Mouse (Mus musculus) intestine, postnatal 0 days (tissue): ENCODE data around the gene Arhgap45. TPM values are rescaled to one million over a fixed set of nuclear protein-coding genes. Genes with fewer than 3 reads are reported as not detected.

Source experiments
- ATAC-seq: fragments of 200-750 bp; cut with Nextera tagmentation; 2 replicates; pipeline ENCODE4 v1.8.0; 2017; ENCODE audit warnings: mild to moderate bottlenecking, moderate TSS enrichment, moderate library complexity
- H3K27ac ChIP-seq: fragments of 300-500 bp; sonication (generic); 2 replicates; pipeline ENCODE4 v1.5.1; 2014; ENCODE audit warnings: mild to moderate bottlenecking, low read depth, low read length, moderate library complexity
- H3K27me3 ChIP-seq: fragments of 300-500 bp; sonication (generic); replicated peaks from 2 replicates; pipeline ENCODE4 v1.6.1; 2014; ENCODE audit warnings: low read length, mixed read lengths; ENCODE audit not compliant: control insufficient read depth, insufficient read depth
- H3K36me3 ChIP-seq: fragments of 300-500 bp; sonication (generic); 2 replicates; pipeline ENCODE4 v1.6.1; 2014; ENCODE audit warnings: mild to moderate bottlenecking, moderate library complexity; ENCODE audit not compliant: control insufficient read depth, insufficient read depth
- H3K4me1 ChIP-seq: fragments of 300-500 bp; sonication (generic); replicated peaks from 2 replicates; pipeline ENCODE4 v1.6.1; 2014; ENCODE audit warnings: antibody characterized with exemption, low read length, mixed read lengths; ENCODE audit not compliant: control insufficient read depth, insufficient read depth
- H3K4me2 ChIP-seq: fragments of 300-500 bp; sonication (generic); replicated peaks from 2 replicates; pipeline ENCODE4 v1.6.1; 2014; ENCODE audit warnings: low read depth, mild to moderate bottlenecking, moderate library complexity
- H3K4me3 ChIP-seq: fragments of 300-500 bp; sonication (generic); 2 replicates; pipeline ENCODE4 v1.5.1; 2014; ENCODE audit warnings: low read depth, low read length
- H3K9ac ChIP-seq: fragments of 300-500 bp; sonication (generic); 2 replicates; pipeline ENCODE4 v1.6.1; 2014; ENCODE audit warnings: mild to moderate bottlenecking, low read depth, low read length
- H3K9me3 ChIP-seq: fragments of 300-500 bp; sonication (generic); 2 replicates; pipeline ENCODE4 v1.6.1; 2016; ENCODE audit warnings: mixed run types; ENCODE audit not compliant: control insufficient read depth
- CTCF ChIP-seq: sonication (generic); IDR thresholded peaks from 2 replicates; pipeline ENCODE4 v1.5.1; 2016; ENCODE audit warnings: low read depth, mild to moderate bottlenecking, control low read depth, antibody characterized with exemption, moderate library complexity
- WGBS: fragments of 180-500 bp; shearing (Covaris S2); extraction: QIAGEN DNeasy Blood & Tissue Kit; methylation state at CpG from one replicate; pipeline ENCODE4 v1.1.7; 2014; 5-methylcytosine and 5-hydroxymethylcytosine counted together
- polyA plus RNA-seq: library from polyadenylated mRNA; unstranded; fragments of >200 nt; fragmentation: Nextera tagmentation; extraction: Ambion mirVana; gene quantifications from 2 replicates; pipeline ENCODE4 v1.2.1, GENCODE M21; 2015

Arhgap45 gene
- polyA plus RNA-seq, 1 experiment from 2014 or later: 1.2 TPM

- no peak for TF ChIP-seq CTCF
- Histone ChIP-seq H3K27me3 (no peaks in the 10 kb centered on the region), H3K4me2 (peak overlapping the region; percentile 88), H3K27ac (peak overlapping the region; percentile 79; the same call in 1 of the 2 replicates), H3K9me3 (no peaks in the 10 kb centered on the region), H3K4me3 (peak overlapping the region; percentile 67), H3K4me1 (no peaks in the 10 kb centered on the region), H3K9ac (peak overlapping the region; percentile 77), H3K36me3 (peaks cover 27% of the 10 kb centered on the region)
- ATAC-seq: no peak
- WGBS: 28% methylated on average over 8 of the region's 8 CpGs
Observed at GRCm38 (mm10) chr10:79989272-79989786, 27.1 kb upstream of the Arhgap45 start.

DNA sequence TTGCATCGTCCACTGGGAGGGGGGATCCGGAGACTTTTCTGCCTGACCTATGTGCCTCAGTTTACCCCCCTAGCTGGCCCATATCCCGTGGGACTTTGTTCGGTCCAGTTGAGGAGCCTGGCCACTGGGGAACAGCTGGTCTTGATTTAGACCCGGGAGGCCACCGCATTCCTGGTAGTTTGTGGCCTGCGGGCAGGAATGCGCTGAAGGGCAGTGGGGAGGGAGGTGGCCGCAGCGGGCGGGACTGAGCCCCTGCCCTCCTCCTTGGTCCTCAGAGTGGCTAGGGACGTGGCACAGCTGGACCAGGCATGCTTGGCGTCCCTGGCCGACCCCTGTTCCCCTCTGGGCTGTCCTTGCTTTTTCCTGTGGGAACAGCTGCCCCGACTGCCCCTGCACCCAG is 26.6 kb upstream of the Arhgap45 start:
- Histone ChIP-seq H3K4me1 (no peaks in the 10 kb centered on the region), H3K4me3 (peak overlapping the region; percentile 67), H3K27me3 (no peaks in the 10 kb centered on the region), H3K36me3 (peaks cover 28% of the 10 kb centered on the region), H3K9me3 (no peaks in the 10 kb centered on the region), H3K4me2 (peak overlapping the region; percentile 88), H3K27ac (no peak overlapping the region; the same call in 1 of the 2 replicates), H3K9ac (peak overlapping the region; percentile 77; the same call in 1 of the 2 replicates)
- TF ChIP-seq CTCF: no peak
- WGBS: 45% methylated on average over 15 of the region's 15 CpGs
- no peak for ATAC-seq

GRCm38 (mm10) chr10:79991099-79991498 is 25.4 kb upstream of the Arhgap45 start:
- H3K9ac ChIP-seq: no peak overlapping the region
- no peaks in the 10 kb centered on the region for H3K9me3 ChIP-seq
- peak overlapping the region; percentile 2; the same call in 1 of the 2 replicates for H3K4me3 ChIP-seq
- no peak overlapping the region for H3K4me2 ChIP-seq
- 73% methylated on average over 12 of the region's 12 CpGs for WGBS
- no peaks in the 10 kb centered on the region for H3K27me3 ChIP-seq
- no peaks in the 10 kb centered on the region for H3K4me1 ChIP-seq
- peaks cover 28% of the 10 kb centered on the region for H3K36me3 ChIP-seq
- ATAC-seq: no peak
- H3K27ac ChIP-seq: no peak overlapping the region
- no peak for TF ChIP-seq CTCF

DNA sequence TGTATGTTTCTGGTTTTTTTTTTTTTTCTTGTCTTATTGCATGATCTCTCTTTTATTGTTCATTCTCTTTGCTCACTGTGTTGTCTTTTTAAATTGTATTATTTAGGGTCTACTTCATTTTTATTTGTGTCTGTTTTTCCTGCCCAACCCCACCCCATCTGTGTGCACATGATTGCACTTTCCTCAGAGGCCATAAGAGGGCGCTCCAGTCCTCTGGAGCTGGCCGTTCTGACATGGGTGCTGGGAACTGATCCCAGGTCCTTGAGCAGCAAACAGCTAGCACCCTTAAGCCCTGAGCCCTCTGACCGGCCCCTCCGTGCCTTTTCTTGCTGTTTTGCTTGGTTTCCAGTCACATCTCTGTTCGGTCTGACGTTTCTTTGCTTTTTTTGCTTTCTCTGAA is 24.9 kb upstream of the Arhgap45 start:
- H3K4me2 ChIP-seq: no peak overlapping the region
- no peaks in the 10 kb centered on the region for H3K27me3 ChIP-seq
- 91% methylated on average over 6 of the region's 6 CpGs for WGBS
- no peak for ATAC-seq
- H3K36me3 ChIP-seq: peaks cover 28% of the 10 kb centered on the region
- no peaks in the 10 kb centered on the region for H3K4me1 ChIP-seq
- peak; percentile 58 for TF ChIP-seq CTCF
- H3K9ac ChIP-seq: no peak overlapping the region
- H3K4me3 ChIP-seq: no peak overlapping the region
- H3K9me3 ChIP-seq: no peaks in the 10 kb centered on the region
- H3K27ac ChIP-seq: no peak overlapping the region

- ATAC-seq: no peak
- no peak overlapping the region for H3K9ac ChIP-seq
- no peak overlapping the region for H3K4me2 ChIP-seq
- no peak for TF ChIP-seq CTCF
- no peak overlapping the region for H3K4me3 ChIP-seq
- no peaks in the 10 kb centered on the region for H3K9me3 ChIP-seq
- H3K36me3 ChIP-seq: peaks cover 28% of the 10 kb centered on the region
- H3K27me3 ChIP-seq: no peaks in the 10 kb centered on the region
- no peaks in the 10 kb centered on the region for H3K4me1 ChIP-seq
- H3K27ac ChIP-seq: no peak overlapping the region
- 65% methylated on average over 16 of the region's 16 CpGs for WGBS
Observed at GRCm38 (mm10) chr10:79994397-79995115, 21.9 kb upstream of the Arhgap45 start.

DNA sequence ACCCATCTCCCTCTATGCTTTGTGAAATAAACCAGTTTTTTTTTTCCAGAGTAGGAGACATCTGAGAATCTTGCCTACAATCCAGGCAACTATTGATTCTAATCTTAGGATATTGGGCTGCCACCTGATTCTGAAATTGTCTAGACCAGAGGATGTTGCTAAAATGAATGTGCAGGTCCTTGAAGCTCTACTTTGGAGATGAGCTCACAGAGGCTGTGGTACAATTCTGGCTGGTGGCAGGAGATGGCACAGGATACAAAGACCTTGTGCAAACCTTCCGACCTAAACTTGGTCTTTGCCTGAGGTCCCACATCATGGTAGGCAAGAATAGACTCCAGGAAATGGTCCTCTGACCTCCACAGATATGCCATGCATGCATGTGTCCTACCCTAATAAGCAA is 20.8 kb upstream of the Arhgap45 start:
- Histone ChIP-seq H3K36me3 (peaks cover 28% of the 10 kb centered on the region), H3K4me1 (no peaks in the 10 kb centered on the region), H3K4me3 (no peak overlapping the region), H3K27ac (no peak overlapping the region), H3K4me2 (no peak overlapping the region), H3K27me3 (no peaks in the 10 kb centered on the region), H3K9me3 (no peaks in the 10 kb centered on the region), H3K9ac (no peak overlapping the region)
- WGBS: 67% methylated on average over 1 of the region's 1 CpGs
- no peak for ATAC-seq
- TF ChIP-seq CTCF: no peak
